Mouse (Mus musculus): ENCODE measurements around the gene Sgms1.
A peak's percentile ranks its signal among the peaks of the same experiment; 100 is the strongest.

Sgms1 gene

GRCm38 (mm10) chr19:32292782-32293776, 96.4 kb downstream of the Sgms1 start:
- DNase-seq (ENCODE audit: low spot score): no peak

DNA sequence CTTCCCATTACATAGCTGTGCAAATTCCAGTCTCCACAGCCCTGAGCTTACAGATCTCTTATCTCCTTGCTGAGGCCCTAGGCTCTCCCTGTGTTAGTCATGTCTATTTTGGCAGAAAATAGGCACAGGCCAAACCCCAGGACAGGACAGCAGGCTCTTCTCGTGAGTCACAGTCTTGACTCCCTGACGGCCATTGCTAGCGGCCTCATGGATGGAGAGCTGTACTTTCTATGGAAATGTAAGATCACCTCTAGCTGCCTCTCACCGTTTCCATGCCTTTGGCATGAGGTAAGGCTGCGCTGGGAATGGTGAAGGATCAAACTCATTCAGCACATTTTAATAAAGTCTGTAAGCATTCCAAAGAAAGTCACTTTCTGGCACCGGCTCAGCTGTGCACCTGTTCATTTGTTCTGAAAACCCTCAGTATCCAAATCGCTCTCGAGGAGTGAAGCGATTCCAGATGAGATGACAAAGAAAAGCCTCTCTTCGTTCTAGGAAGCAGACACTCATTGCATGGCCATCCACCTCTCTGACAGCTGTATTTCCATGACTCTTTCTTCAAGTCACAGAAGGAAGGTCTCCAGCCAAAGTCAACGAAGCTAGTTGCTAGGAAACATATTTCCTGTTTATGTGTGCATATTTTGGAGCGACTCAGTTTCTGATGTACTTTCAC, 97.3 kb downstream of the Sgms1 start:
- no peak for DNase-seq (ENCODE audit: low spot score)

DNA sequence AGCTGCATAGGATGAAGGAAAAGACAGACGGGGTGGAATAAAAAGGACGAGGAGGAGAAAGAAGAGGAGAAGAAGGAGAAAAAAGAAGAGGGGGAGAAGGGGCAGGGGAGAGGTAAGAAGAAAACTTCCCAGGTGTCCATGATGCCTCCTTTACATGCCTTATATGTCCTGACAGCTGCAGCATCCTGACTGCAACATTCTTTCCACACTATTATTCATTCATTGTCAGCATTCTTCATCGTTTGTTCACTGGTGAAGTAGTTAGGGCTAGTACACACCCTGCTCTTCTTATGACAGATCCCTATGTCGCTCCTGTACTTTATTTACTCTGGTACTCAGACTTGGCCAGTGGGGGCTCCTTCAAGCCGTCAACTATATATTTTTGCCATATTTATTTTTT, 98.4 kb downstream of the Sgms1 start:
- no peak for DNase-seq (ENCODE audit: low spot score)

- DNase-seq (ENCODE audit: low spot score): no peak
Measured at GRCm38 (mm10) chr19:32288895-32289294, 100.6 kb downstream of the Sgms1 start.

DNA sequence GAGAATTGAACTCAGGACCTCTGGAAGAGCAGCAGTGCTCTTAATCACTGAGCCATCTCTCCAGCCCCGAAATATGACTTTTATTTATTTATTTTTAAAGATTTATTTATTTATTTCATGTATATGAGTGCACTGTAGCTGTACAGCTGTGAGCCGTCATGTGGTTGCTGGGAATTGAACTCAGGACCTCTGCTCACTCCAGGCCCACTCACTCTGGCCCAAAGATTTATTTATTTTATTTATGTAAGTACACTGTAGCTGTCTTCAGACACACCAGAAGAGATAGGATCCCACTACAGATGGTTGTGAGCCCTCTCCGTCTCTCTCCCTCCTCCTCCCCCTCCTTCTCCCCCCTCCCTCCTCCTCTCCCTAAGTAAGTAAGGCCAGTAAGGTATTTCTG, 101.7 kb downstream of the Sgms1 start:
- DNase-seq (ENCODE audit: low spot score): no peak

DNA sequence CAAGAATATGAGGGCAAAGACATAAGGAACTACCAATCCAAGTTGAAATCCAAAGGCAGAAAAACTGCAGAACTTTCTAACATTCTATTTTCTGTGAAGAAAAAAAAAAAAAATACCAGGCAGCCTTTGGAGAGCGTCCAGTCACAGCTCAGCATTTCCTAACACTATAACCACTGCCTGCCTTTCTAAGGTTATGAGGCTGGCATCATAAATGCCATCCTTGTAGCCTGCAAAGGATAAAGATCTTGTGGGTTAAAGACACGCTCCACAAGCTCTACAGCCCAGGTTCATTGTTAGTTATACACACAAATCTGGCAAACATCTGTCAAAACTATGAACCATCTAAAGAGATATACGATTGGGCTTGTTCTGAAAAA, 104.1 kb downstream of the Sgms1 start:
- DNase-seq (ENCODE audit: low spot score): no peak

DNA sequence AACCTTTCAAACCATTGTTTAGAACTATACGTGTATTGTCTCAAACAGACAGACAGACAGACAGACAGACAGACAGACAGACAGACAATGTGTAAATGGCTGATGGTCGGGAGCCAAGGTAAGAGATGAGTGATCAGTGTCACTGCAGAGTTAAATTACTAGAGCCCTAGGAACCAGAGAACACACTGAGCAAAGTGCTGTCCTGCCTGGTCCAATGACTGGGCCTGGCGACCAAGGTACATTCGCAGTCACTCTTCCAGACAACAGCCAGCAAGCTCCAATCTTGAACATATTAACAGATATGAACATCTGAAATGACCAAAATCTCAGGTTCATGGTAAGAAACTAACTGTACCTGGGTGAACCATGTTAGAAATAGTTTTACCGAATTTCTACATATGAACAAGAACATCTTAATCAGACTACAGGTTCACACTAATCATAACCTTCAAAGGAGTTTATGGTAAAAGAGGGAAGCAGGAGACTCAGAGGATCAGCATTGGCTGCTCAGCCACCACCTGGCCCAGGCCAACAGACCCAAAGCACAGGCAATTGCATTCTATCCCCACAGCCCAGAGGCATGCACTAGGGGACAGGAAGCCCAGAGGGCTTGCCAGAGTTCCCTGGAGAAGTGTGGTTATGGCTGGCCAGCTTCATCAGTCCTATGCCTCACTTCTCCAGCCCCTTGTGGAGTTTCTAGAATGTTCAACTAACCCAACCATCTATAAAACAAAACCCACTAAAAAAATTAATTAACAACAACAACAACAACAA, 104.6 kb downstream of the Sgms1 start:
- no peak for DNase-seq (ENCODE audit: low spot score)

DNA sequence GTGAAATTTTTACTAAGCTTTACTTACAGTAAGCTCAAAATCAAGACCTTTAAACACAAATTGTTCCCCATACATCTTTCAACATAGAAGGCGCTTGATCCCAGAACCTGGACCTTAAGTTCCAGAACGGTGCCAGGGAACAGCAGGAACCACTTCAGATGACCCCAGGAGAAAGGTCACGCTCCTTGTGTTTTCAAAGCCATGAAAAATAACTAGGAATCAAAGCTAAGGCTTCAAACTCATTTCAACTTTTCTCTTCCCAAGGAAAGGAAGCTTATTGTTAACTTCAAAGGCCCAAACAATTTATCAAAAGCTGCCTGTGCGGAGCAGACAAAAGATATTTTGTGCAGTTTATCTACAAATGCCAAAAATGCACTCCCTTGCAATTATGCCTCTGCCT, 107.6 kb downstream of the Sgms1 start:
- DNase-seq (ENCODE audit: low spot score): no peak

DNA sequence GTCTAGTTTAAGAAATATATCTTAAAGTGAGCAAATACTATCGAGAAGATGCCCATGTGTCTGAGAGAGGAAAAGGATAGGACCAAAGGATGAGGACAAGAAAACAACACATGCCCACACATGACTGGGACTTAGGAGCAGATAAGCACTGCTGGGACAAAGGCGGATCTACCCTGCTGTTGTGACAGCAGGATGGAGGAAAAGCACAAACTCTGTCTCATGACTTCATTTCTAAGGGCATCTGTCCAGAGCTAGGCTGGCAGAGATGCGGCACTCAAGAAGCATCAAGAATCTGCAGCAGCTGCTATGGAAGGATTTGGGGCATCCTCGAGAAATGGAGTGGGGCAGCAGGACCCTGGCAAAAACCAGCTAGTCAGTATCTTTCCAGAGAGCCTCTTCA, 109.1 kb downstream of the Sgms1 start:
- DNase-seq (ENCODE audit: low spot score): no peak

- no peak for DNase-seq (ENCODE audit: low spot score)
Measured at GRCm38 (mm10) chr19:32279400-32279799, 110.1 kb downstream of the Sgms1 start.

GRCm38 (mm10) chr19:32277869-32278268, 111.6 kb downstream of the Sgms1 start:
- no peak for DNase-seq (ENCODE audit: low spot score)

DNA sequence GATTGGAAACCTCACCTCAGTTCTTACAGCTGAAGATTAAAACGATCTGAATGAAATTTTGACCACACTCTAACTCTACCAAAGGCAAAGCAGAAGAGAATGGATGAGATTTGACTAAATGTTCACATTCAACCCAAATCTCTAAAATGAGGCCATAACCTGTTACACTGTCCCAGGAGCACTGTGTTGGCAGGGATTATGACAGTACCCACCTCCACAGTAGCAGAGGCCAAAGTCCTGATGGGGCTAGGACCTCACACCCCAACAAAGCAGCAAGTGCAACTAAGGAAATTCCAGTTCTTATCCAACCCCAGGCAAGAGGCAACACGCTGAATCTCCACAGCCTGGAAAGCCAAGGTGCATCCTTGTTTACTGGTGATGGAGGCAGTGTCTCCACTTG, 112.2 kb downstream of the Sgms1 start:
- DNase-seq (ENCODE audit: low spot score): no peak

GRCm38 (mm10) chr19:32276817-32277216, 112.7 kb downstream of the Sgms1 start:
- DNase-seq (ENCODE audit: low spot score): no peak

DNA sequence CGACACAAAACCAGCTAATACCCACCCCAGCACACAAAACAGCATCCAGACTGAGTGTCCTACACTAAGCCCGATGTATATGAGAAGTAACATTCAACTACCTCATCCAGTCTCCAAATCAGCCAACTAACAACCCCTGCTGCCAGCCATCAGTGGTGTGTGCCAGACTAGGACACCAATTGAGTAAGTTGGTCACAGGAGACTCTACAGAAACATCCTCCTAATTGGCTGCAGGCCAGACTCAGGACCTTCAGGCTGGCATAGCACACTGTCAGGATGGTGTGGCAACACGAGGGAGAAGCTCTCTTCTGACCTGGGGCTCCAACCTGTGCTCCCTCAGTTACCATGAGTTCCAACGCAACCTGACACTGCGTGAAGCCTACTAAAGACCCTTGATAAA, 113.3 kb downstream of the Sgms1 start:
- DNase-seq (ENCODE audit: low spot score): no peak

- DNase-seq (ENCODE audit: low spot score): no peak
Measured at GRCm38 (mm10) chr19:32275068-32275925, 114.2 kb downstream of the Sgms1 start.

GRCm38 (mm10) chr19:32274145-32274544, 115.4 kb downstream of the Sgms1 start:
- DNase-seq (ENCODE audit: low spot score): no peak

GRCm38 (mm10) chr19:32273714-32274113, 115.8 kb downstream of the Sgms1 start:
- DNase-seq (ENCODE audit: low spot score): no peak

GRCm38 (mm10) chr19:32272475-32273260, 116.8 kb downstream of the Sgms1 start:
- DNase-seq (ENCODE audit: low spot score): peak; percentile 89

GRCm38 (mm10) chr19:32271455-32272200, 117.9 kb downstream of the Sgms1 start:
- no peak for DNase-seq (ENCODE audit: low spot score)

- no peak for DNase-seq (ENCODE audit: low spot score)
Measured at GRCm38 (mm10) chr19:32269844-32270176, 119.7 kb downstream of the Sgms1 start.
